ENCODE assay signal across 8 mouse cellular contexts in the genomic region with DNA sequence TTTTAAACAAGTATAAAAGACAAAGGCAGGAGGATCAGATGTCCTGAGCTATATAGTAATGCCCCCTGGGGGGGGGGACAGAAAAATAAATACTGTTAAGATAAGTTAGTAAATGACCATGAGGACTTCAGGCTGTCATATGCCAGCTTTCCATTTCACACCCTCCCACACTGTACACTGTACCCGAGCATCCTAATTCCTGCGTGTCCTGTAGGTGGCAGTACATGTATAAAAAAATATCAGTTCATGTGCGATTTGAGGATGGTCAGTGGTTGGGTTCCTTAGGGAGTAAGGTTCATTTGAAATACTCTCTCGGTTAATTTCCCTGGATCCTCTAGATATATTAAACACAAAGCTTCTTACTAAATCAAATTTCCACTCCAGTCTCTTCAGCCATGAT. TPM values are rescaled to one million over a fixed set of nuclear protein-coding genes. Genes with fewer than 3 reads are reported as not detected.
DNase-seq lines count a peak whose midpoint lies in the region; ATAC-seq lines count a peak whose summit lies in the region.

No protein-coding gene starts in this region.

- no peak overlapping the region for H3K27ac ChIP-seq in neural tube, embryonic 12.5 days
- no peak overlapping the region for H3K27ac ChIP-seq in neural tube, embryonic 15.5 days (replicated peaks)
- H3K27ac ChIP-seq in embryonic facial prominence, embryonic 12.5 days: no peak overlapping the region

- no peak overlapping the region for H3K4me3 ChIP-seq in neural tube, embryonic 12.5 days
- H3K4me3 ChIP-seq in neural tube, embryonic 15.5 days (replicated peaks): no peak overlapping the region
- no peak overlapping the region for H3K4me3 ChIP-seq in embryonic facial prominence, embryonic 12.5 days

- 61% methylated on average over 4 of the region's 4 CpGs for WGBS in neural tube, embryonic 12.5 days
- WGBS in neural tube, embryonic 15.5 days: 61% methylated on average over 4 of the region's 4 CpGs
- WGBS in embryonic facial prominence, embryonic 12.5 days: 52% methylated on average over 4 of the region's 4 CpGs

- no peak overlapping the region for H3K9ac ChIP-seq in neural tube, embryonic 12.5 days
- no peak overlapping the region for H3K9ac ChIP-seq in neural tube, embryonic 15.5 days (replicated peaks)
- H3K9ac ChIP-seq in embryonic facial prominence, embryonic 12.5 days: no peak overlapping the region

- no peaks in the 10 kb centered on the region for H3K9me3 ChIP-seq in neural tube, embryonic 12.5 days
- no peaks in the 10 kb centered on the region for H3K9me3 ChIP-seq in neural tube, embryonic 15.5 days (replicated peaks)
- H3K9me3 ChIP-seq in embryonic facial prominence, embryonic 12.5 days: no peaks in the 10 kb centered on the region

- H3K27me3 ChIP-seq in neural tube, embryonic 12.5 days (replicated peaks): no peaks in the 10 kb centered on the region
- H3K27me3 ChIP-seq in neural tube, embryonic 15.5 days (replicated peaks): no peaks in the 10 kb centered on the region
- no peaks in the 10 kb centered on the region for H3K27me3 ChIP-seq in embryonic facial prominence, embryonic 12.5 days

- intact Hi-C loops in left cerebral cortex, postnatal 14 days (cut with DNase I): loop anchor here (2.0 to 5.0 kb wide), 2 partner anchors 38 to 144 kb away; no protein-coding TSS in a partner anchor

- ATAC-seq in neural tube, embryonic 12.5 days (ENCODE audit: low FRiP score, low read depth): peak; percentile 72
- no peak for ATAC-seq in neural tube, embryonic 15.5 days (ENCODE audit: low FRiP score)
- ATAC-seq in embryonic facial prominence, embryonic 12.5 days (ENCODE audit: insufficient number of reproducible peaks, insufficient read depth, low FRiP score, low TSS enrichment): 0 out of 2 replicates have a peak, but pooled peaks have one; percentile 60
- peak; percentile 65; the same call in 1 of the 2 replicates for ATAC-seq in monocyte, adult 5-6 weeks (replicated peaks; ENCODE audit: insufficient number of reproducible peaks, low FRiP score, low TSS enrichment, poor library complexity, severe bottlenecking)

- no peaks in the 10 kb centered on the region for H3K4me1 ChIP-seq in neural tube, embryonic 12.5 days
- H3K4me1 ChIP-seq in neural tube, embryonic 15.5 days: no peaks in the 10 kb centered on the region
- H3K4me1 ChIP-seq in embryonic facial prominence, embryonic 12.5 days: no peaks in the 10 kb centered on the region

- DNase-seq in adrenal gland, postnatal 36 days: peak; percentile 15 to 32
- DNase-seq in hindlimb bud, embryonic 11.5 days (ENCODE audit: extremely low spot score, low read depth, low spot score): peak; percentile 5
- peak; percentile 19 to 46 for DNase-seq in left cerebral cortex, postnatal 14 days (ENCODE audit: low spot score in 2 of 2)
- DNase-seq in gastrocnemius, postnatal 25 days: no peak

- H3K4me2 ChIP-seq in neural tube, embryonic 12.5 days (replicated peaks): no peak overlapping the region
- no peak overlapping the region for H3K4me2 ChIP-seq in neural tube, embryonic 15.5 days
- H3K4me2 ChIP-seq in embryonic facial prominence, embryonic 12.5 days (replicated peaks): no peak overlapping the region

- H3K36me3 ChIP-seq in neural tube, embryonic 12.5 days: no peaks in the 10 kb centered on the region
- H3K36me3 ChIP-seq in neural tube, embryonic 15.5 days: no peaks in the 10 kb centered on the region
- H3K36me3 ChIP-seq in embryonic facial prominence, embryonic 12.5 days: no peaks in the 10 kb centered on the region

RNA-seq across cellular contexts. Expression of gene Psma6, which starts 29.1 kb away (rescaled TPM):
- 417 and 431 TPM in 2 replicates for polyA plus RNA-seq in neural tube, embryonic 12.5 days (2016; fragmentation: Nextera tagmentation; extraction: Ambion mirVana)
- polyA plus RNA-seq in neural tube, embryonic 15.5 days (2015; fragmentation: Nextera tagmentation; extraction: Ambion mirVana): 399 and 422 TPM in 2 replicates
- total RNA-seq in adrenal gland, postnatal 36 days (2021): 100 to 1,000 TPM; 239 to 242 TPM
- polyA plus RNA-seq in embryonic facial prominence, embryonic 12.5 days (2016; fragmentation: Nextera tagmentation; extraction: Ambion mirVana): 435 and 447 TPM in 2 replicates
- 100 to 1,000 TPM; 139 to 142 TPM for total RNA-seq in left cerebral cortex, postnatal 14 days (2021)
- 235 to 325 TPM (median 287 TPM) in 3 replicates for total RNA-seq in monocyte, adult 5-6 weeks (2017)
- total RNA-seq in gastrocnemius, postnatal 25 days (2021): 100 to 1,000 TPM; 140 to 155 TPM

RNA-seq across cellular contexts. Expression of gene Ppp2r3c, which starts 52.1 kb away (rescaled TPM):
- 29.6 and 30.5 TPM in 2 replicates for polyA plus RNA-seq in neural tube, embryonic 12.5 days (2016; fragmentation: Nextera tagmentation; extraction: Ambion mirVana)
- 19.6 and 22.2 TPM in 2 replicates for polyA plus RNA-seq in neural tube, embryonic 15.5 days (2015; fragmentation: Nextera tagmentation; extraction: Ambion mirVana)
- 10 to 100 TPM; 11.1 to 11.3 TPM for total RNA-seq in adrenal gland, postnatal 36 days (2021)
- polyA plus RNA-seq in embryonic facial prominence, embryonic 12.5 days (2016; fragmentation: Nextera tagmentation; extraction: Ambion mirVana): 20.7 and 22.1 TPM in 2 replicates
- total RNA-seq in left cerebral cortex, postnatal 14 days (2021): 10 to 100 TPM in 1 of 2 experiments, 1 to 10 TPM in 1; 10.0 to 13.5 TPM
- total RNA-seq in monocyte, adult 5-6 weeks (2017): 28.2 to 34.0 TPM (median 32.2 TPM) in 3 replicates
- total RNA-seq in gastrocnemius, postnatal 25 days (2021): 10 to 100 TPM; 10.1 to 10.3 TPM

RNA-seq across cellular contexts. Expression of gene 1110008L16Rik, which starts 55.5 kb away (rescaled TPM):
- polyA plus RNA-seq in neural tube, embryonic 12.5 days (2016; fragmentation: Nextera tagmentation; extraction: Ambion mirVana): 10.0 and 12.5 TPM in 2 replicates
- 9.6 and 10.9 TPM in 2 replicates for polyA plus RNA-seq in neural tube, embryonic 15.5 days (2015; fragmentation: Nextera tagmentation; extraction: Ambion mirVana)
- 10 to 100 TPM; 15.4 to 18.9 TPM for total RNA-seq in adrenal gland, postnatal 36 days (2021)
- 15.4 and 16.0 TPM in 2 replicates for polyA plus RNA-seq in embryonic facial prominence, embryonic 12.5 days (2016; fragmentation: Nextera tagmentation; extraction: Ambion mirVana)
- total RNA-seq in left cerebral cortex, postnatal 14 days (2021): 1 to 10 TPM; 7.1 to 8.7 TPM
- 3.5 to 7.1 TPM (median 5.1 TPM) in 3 replicates for total RNA-seq in monocyte, adult 5-6 weeks (2017)
- 1 to 10 TPM; 8.7 to 8.9 TPM for total RNA-seq in gastrocnemius, postnatal 25 days (2021)
